Mouse (Mus musculus): ENCODE data around the gene Coro1b.

- no peak for TF ChIP-seq ZNF384 (IDR thresholded peaks at IDR 0.05; ENCODE audit: low read depth, low read length)
- no peak for TF ChIP-seq ZC3H11A (IDR thresholded peaks at IDR 0.05; ENCODE audit: borderline replicate concordance, low read depth, low read length)
- no peak for TF ChIP-seq MAFK (IDR thresholded peaks at IDR 0.05; ENCODE audit: insufficient read depth, low read depth, low read length)
Observed at GRCm38 (mm10) chr19:4104675-4105194, 43.7 kb upstream of the Coro1b start.
